Mouse (Mus musculus): Measurements from ENCODE around the gene Gli2.

GRCm38 (mm10) chr1:119082231-119082991 lies 29.0 kb upstream of the Gli2 start:
- no peak for TF ChIP-seq MAFK (IDR thresholded peaks at IDR 0.05; ENCODE audit: insufficient read depth, low read depth, low read length)
- no peak for TF ChIP-seq HCFC1 (IDR thresholded peaks at IDR 0.05; ENCODE audit: borderline replicate concordance, insufficient read depth, low read length)
- TF ChIP-seq ZNF384 (IDR thresholded peaks at IDR 0.05; ENCODE audit: low read depth, low read length) = no peak
- no peak for TF ChIP-seq CHD2 (IDR thresholded peaks at IDR 0.05; ENCODE audit: low read depth, low read length)

Measured in ES-E14 (cell line).